10 mouse cellular contexts compared by ENCODE assay signal in the genomic region with DNA sequence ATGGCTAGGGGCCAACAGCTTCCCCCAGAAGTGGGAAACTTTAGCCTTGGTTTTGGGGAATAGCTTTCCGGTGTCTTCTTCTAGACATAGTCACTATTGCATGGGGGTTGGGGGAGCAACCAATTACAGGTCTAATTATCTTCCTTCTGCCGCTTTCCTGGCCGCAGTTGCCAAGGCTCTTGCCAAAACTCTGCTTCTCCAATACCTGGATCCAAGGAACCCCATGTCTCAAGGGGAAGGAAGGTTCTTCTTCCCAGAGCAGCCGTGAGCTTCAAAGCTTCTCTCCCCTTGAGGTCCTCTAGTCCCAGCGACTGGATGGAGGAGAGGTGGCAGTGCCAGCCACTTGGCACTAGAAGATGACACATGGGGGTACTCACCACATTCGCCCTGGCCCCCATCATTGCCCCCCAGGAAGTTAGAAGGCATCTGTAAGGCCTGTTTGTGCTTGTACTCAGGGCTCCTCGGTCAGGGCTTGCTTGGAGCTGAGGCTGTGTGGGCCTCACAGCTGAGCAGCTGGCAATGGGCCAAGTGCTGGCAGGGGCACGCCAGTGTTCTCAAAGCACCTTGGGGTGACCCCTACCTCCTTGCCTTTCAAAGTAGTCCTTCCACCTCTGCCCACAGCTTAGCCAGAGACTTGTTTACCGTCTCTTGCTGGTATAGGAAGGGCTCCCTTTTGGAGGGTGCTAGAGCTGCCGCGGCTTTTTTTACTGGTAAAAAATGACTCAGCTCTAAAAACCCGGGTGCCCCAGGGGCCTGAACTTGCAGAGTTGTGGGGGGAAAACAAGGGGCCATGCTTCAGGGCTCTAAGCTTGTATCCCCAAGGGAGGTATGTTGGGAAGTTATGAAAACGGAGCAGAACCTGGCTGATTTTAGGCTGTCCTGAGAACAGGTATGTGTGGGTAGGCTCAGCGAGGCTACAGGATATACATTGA. TPM values are rescaled to one million over a fixed set of nuclear protein-coding genes. Genes with fewer than 3 reads are reported as not detected.
DNase-seq lines count a peak whose midpoint lies in the region; ATAC-seq lines count a peak whose summit lies in the region.
"Had no signal": no experiment of that assay in that cellular context is flagged by ENCODE, and none has a peak within 500 bp of the region (broad histone marks: within the 10 kb centered on the region; RNA-seq: fewer than 3 reads in every experiment).

No protein-coding gene starts in this region.

- 0 out of 2 replicates have a peak, but pooled peaks have one; percentile 38 for ATAC-seq in forebrain, embryonic 14.5 days
- no peak for ATAC-seq in forebrain, embryonic 12.5 days (ENCODE audit: low FRiP score)
- peak; percentile 58 for ATAC-seq in heart, embryonic 14.5 days (ENCODE audit: insufficient number of reproducible peaks, insufficient read depth, low FRiP score, low read depth)
- ATAC-seq in megakaryocyte-erythroid progenitor cell, adult 5-6 weeks (replicated peaks; ENCODE audit: low FRiP score, low TSS enrichment, poor library complexity, severe bottlenecking): 0 out of 2 replicates have a peak, but pooled peaks have one; percentile 18
- no peak for ATAC-seq in liver, embryonic 11.5 days (replicated peaks; ENCODE audit: low FRiP score)

- no peak overlapping the region for H3K9ac ChIP-seq in forebrain, embryonic 14.5 days (ENCODE audit: low read length)
- H3K9ac ChIP-seq in forebrain, embryonic 12.5 days: no peak overlapping the region
- H3K9ac ChIP-seq in heart, embryonic 14.5 days (ENCODE audit: low read length): peak overlapping the region; percentile 54; the same call in 1 of the 2 replicates
- no peak overlapping the region for H3K9ac ChIP-seq in liver, embryonic 11.5 days (ENCODE audit: low read depth, low read length)

- no peak overlapping the region for H3K27ac ChIP-seq in forebrain, embryonic 14.5 days (ENCODE audit: low read depth, low read length)
- no peak overlapping the region for H3K27ac ChIP-seq in forebrain, embryonic 12.5 days
- H3K27ac ChIP-seq in heart, embryonic 14.5 days (replicated peaks in 1 of 2; ENCODE audit: control insufficient read depth in 1 of 2, insufficient read depth in 1 of 2, low read depth in 2 of 2, low read length in 2 of 2): peak overlapping the region in 1 of 2 experiments; percentile 51; a peak in 1 of 4 replicates
- no peak overlapping the region for H3K27ac ChIP-seq in liver, embryonic 11.5 days (ENCODE audit: low read depth, low read length)

- no peak overlapping the region for H3K4me2 ChIP-seq in forebrain, embryonic 14.5 days (ENCODE audit: low read length)
- no peak overlapping the region for H3K4me2 ChIP-seq in forebrain, embryonic 12.5 days
- H3K4me2 ChIP-seq in heart, embryonic 14.5 days (ENCODE audit: low read length): peak overlapping the region; percentile 11; the same call in 1 of the 2 replicates
- H3K4me2 ChIP-seq in liver, embryonic 11.5 days: no peak overlapping the region

- peak; percentile 44 for DNase-seq in forebrain, embryonic 14.5 days (ENCODE audit: low spot score)
- peak; percentile 61 for DNase-seq in retina, postnatal 1 day
- DNase-seq in retina, embryonic 14.5 days (ENCODE audit: low spot score): no peak
- DNase-seq in right cerebral cortex, postnatal 36 days (ENCODE audit: low spot score in 2 of 2): no peak
- DNase-seq in liver, embryonic 11.5 days (ENCODE audit: low spot score): no peak
- DNase-seq: spleen, adult 18-20 months had no signal

- H3K9me3 ChIP-seq in forebrain, embryonic 14.5 days (replicated peaks; ENCODE audit: control insufficient read depth, low read length): no peaks in the 10 kb centered on the region
- H3K9me3 ChIP-seq in forebrain, embryonic 12.5 days: no peaks in the 10 kb centered on the region
- no peaks in the 10 kb centered on the region for H3K9me3 ChIP-seq in heart, embryonic 14.5 days (ENCODE audit: control insufficient read depth, low read length)
- H3K9me3 ChIP-seq in liver, embryonic 11.5 days (ENCODE audit: control insufficient read depth, low read length): no peaks in the 10 kb centered on the region

- no peaks in the 10 kb centered on the region for H3K27me3 ChIP-seq in forebrain, embryonic 14.5 days (replicated peaks; ENCODE audit: control insufficient read depth, insufficient read depth, low read length)
- peaks cover 10% of the 10 kb centered on the region for H3K27me3 ChIP-seq in forebrain, embryonic 12.5 days
- no peaks in the 10 kb centered on the region for H3K27me3 ChIP-seq in heart, embryonic 14.5 days (ENCODE audit: control insufficient read depth, insufficient read depth, low read length)
- H3K27me3 ChIP-seq in liver, embryonic 11.5 days (replicated peaks; ENCODE audit: control insufficient read depth, insufficient read depth, low read length): no peaks in the 10 kb centered on the region

- H3K4me3 ChIP-seq in forebrain, embryonic 14.5 days (ENCODE audit: low read depth, low read length): no peak overlapping the region
- H3K4me3 ChIP-seq in forebrain, embryonic 12.5 days (replicated peaks): no peak overlapping the region
- H3K4me3 ChIP-seq in heart, embryonic 14.5 days (ENCODE audit: control insufficient read depth in 1 of 2, insufficient read depth in 1 of 2, low read depth in 1 of 2, low read length in 2 of 2): no peak overlapping the region
- no peak overlapping the region for H3K4me3 ChIP-seq in liver, embryonic 11.5 days (ENCODE audit: low read depth, low read length)

- peaks cover 8% of the 10 kb centered on the region; the same call in 1 of the 2 replicates for H3K4me1 ChIP-seq in forebrain, embryonic 14.5 days (ENCODE audit: control insufficient read depth, insufficient read depth, low read length)
- peaks cover 22% of the 10 kb centered on the region for H3K4me1 ChIP-seq in forebrain, embryonic 12.5 days
- H3K4me1 ChIP-seq in heart, embryonic 14.5 days (ENCODE audit: control insufficient read depth in 2 of 2, insufficient read depth in 2 of 2, low read length in 2 of 2): peaks cover 36 to 39% of the 10 kb centered on the region in 2 experiments
- 0 out of 2 replicates have a peak, but pooled peaks cover 2% of the 10 kb centered on the region for H3K4me1 ChIP-seq in liver, embryonic 11.5 days (replicated peaks; ENCODE audit: control insufficient read depth, insufficient read depth, low read length)

- 67% methylated on average over 14 of the region's 14 CpGs for WGBS in forebrain, embryonic 14.5 days
- WGBS in forebrain, embryonic 12.5 days: 77% methylated on average over 14 of the region's 14 CpGs
- WGBS in heart, embryonic 14.5 days: 61% methylated on average over 14 of the region's 14 CpGs
- WGBS in liver, embryonic 11.5 days: 80% methylated on average over 14 of the region's 14 CpGs

- H3K36me3 ChIP-seq in forebrain, embryonic 14.5 days (ENCODE audit: control insufficient read depth, insufficient read depth, low read length): no peaks in the 10 kb centered on the region
- no peaks in the 10 kb centered on the region for H3K36me3 ChIP-seq in forebrain, embryonic 12.5 days (replicated peaks)
- H3K36me3 ChIP-seq in heart, embryonic 14.5 days (ENCODE audit: control insufficient read depth, insufficient read depth, low read length): no peaks in the 10 kb centered on the region
- no peaks in the 10 kb centered on the region for H3K36me3 ChIP-seq in liver, embryonic 11.5 days (ENCODE audit: control insufficient read depth, insufficient read depth, low read length)

RNA-seq across cellular contexts. Expression of gene Srp9, which starts 12.9 kb away (rescaled TPM):
- 155 and 158 TPM in 2 replicates for polyA plus RNA-seq in forebrain, embryonic 14.5 days (2014; fragmentation: Nextera tagmentation; extraction: Ambion mirVana)
- polyA plus RNA-seq in forebrain, embryonic 12.5 days (2016; fragmentation: Nextera tagmentation; extraction: Ambion mirVana): 156 and 160 TPM in 2 replicates
- polyA plus RNA-seq in heart, embryonic 14.5 days (2014; fragmentation: Nextera tagmentation; extraction: Ambion mirVana): 112 and 113 TPM in 2 replicates
- 115 and 118 TPM in 2 replicates for total RNA-seq in megakaryocyte-erythroid progenitor cell, adult 5-6 weeks (2014; fragmentation: Nextera tagmentation)
- total RNA-seq in megakaryocyte-erythroid progenitor cell, adult 5-6 weeks (2017): 67.8 and 111 TPM in 2 replicates
- polyA plus RNA-seq in liver, embryonic 11.5 days (2014; fragmentation: Nextera tagmentation; extraction: Ambion mirVana): 147 and 160 TPM in 2 replicates

RNA-seq across cellular contexts. Expression of gene Vmn1r1, which starts 52.6 kb away (rescaled TPM):
- not detected in 2 replicates for polyA plus RNA-seq in forebrain, embryonic 14.5 days (2014; fragmentation: Nextera tagmentation; extraction: Ambion mirVana)
- polyA plus RNA-seq in forebrain, embryonic 12.5 days (2016; fragmentation: Nextera tagmentation; extraction: Ambion mirVana): not detected in 2 replicates
- not detected in 2 replicates for polyA plus RNA-seq in heart, embryonic 14.5 days (2014; fragmentation: Nextera tagmentation; extraction: Ambion mirVana)
- total RNA-seq in megakaryocyte-erythroid progenitor cell, adult 5-6 weeks (2014; fragmentation: Nextera tagmentation): not detected in 2 replicates
- total RNA-seq in megakaryocyte-erythroid progenitor cell, adult 5-6 weeks (2017): not detected in 2 replicates
- polyA plus RNA-seq in liver, embryonic 11.5 days (2014; fragmentation: Nextera tagmentation; extraction: Ambion mirVana): not detected in 2 replicates
- total RNA-seq: granulocyte monocyte progenitor cell, adult 5-6 weeks had no signal

Comparison
In these comparisons a context has a peak if more than half of its experiments do, and no peak if none do; other contexts are left out.
1. ATAC-seq: peak in forebrain, embryonic 14.5 days (single experiment), heart, embryonic 14.5 days (single experiment) and megakaryocyte-erythroid progenitor cell, adult 5-6 weeks (single experiment); none in forebrain, embryonic 12.5 days (single experiment) and liver, embryonic 11.5 days (single experiment).
2. DNase-seq: peak in forebrain, embryonic 14.5 days (single experiment) and retina, postnatal 1 day (single experiment); none in retina, embryonic 14.5 days (single experiment), right cerebral cortex, postnatal 36 days (0 of 2) and liver, embryonic 11.5 days (single experiment).